Mouse (Mus musculus): ENCODE data around the gene Efcab1. TPM values are rescaled to one million over a fixed set of nuclear protein-coding genes. Genes with fewer than 3 reads are reported as not detected.
"Not testable (repeated sequence)": the region's sequence is repeated elsewhere in the genome, so short reads cannot be mapped to it uniquely, and the experiment has no call there.

The Efcab1 gene
- not detected in 2 replicates for polyA plus RNA-seq (2012; ENCODE audit: insufficient read depth, insufficient read length, missing spikeins)

DNA sequence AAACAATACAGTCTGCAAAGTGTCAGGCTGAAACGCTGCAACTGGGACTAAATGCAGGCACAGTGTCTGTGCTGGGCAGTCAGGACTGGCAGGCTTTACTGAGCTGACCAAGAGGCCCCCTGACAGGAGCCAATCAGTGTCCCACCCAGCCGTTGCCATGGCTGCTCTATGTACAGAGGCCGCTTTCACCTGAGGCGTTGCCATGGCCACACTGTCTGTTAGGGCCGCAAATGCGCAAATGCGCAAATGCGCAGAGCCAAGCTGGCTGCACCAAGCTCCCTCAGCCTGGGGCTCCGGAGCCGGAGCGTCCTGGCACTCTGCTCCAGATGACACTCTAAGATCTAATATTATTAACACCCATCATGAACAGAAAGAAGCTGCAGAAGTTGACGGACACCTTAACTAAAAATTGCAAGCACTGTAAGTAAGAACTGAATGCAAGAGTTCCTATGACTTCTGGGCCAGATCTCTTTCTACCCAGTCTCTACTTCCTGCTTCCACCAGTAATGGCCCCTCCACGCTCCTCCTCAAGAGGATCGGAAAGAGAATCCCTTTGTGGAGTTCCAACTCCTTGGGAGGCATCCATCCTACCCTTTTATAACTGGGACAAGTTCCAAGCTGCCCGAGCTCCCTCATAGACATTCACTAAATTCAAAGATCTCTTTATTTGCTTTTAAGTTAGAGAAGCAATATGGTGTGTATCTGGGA, at the start of gene Efcab1:
Efcab1 (plus strand) TSS at position 214 of the 708 bp plus-strand sequence.
- Histone ChIP-seq H3K27ac (replicated peaks; ENCODE audit: low read depth, low read length) (no peak within 1 kb of the TSS), H3K4me3 (ENCODE audit: insufficient read depth, low read depth, low read length) (no peak within 1 kb of the TSS), H3K4me1 (ENCODE audit: control insufficient read depth, insufficient read depth, insufficient read length, low read length) (no peaks in the 10 kb centered on the region)

DNA sequence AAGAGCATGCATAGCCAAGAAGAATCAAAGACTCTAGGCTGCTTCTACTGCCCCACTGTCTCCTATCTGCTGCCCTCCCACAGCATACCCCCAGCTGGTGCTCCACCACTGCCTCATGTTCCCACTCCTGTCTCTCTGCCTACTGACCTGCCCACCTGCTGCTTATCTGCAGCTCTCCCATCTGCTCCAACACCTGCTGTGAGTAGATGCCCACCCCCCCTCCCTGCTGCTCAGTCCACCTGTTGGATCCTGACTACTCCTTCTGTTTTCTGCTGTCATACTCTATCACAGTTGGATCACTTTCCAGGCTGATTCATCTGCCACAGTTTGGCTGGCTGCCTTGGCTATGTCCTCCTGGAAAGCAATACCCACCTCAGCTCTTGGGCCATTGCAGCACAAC, 47.0 kb upstream of the Efcab1 start:
- Histone ChIP-seq H3K27ac (replicated peaks; ENCODE audit: low read depth, low read length) (no peak overlapping the region), H3K4me1 (ENCODE audit: control insufficient read depth, insufficient read depth, insufficient read length, low read length) (no peaks in the 10 kb centered on the region)

DNA sequence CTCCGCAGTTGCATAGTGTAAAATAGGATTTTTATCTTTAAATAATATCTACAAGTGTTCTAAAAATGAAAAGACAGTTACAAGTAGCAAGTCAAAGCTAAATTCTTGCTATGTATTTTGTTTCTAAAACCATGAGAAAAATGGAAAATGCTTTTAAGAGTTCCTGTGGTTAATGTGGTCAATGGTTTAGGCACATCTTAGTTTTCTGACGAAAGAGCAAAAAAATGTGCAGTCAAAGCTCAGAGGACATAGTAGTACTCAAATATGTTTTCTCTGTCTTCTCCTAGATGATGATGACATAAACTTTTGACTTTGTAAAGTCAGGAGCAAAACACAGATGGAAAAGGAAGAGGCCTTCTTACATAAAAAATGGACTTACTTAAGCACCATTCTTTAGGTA, 21.5 kb upstream of the Efcab1 start:
- no peak overlapping the region for H3K27ac ChIP-seq (replicated peaks; ENCODE audit: low read depth, low read length)
- H3K4me1 ChIP-seq (ENCODE audit: control insufficient read depth, insufficient read depth, insufficient read length, low read length) = no peaks in the 10 kb centered on the region
- H3K4me3 ChIP-seq (ENCODE audit: insufficient read depth, low read depth, low read length) = no peak overlapping the region

More for the DNA sequence above, 47.0 kb upstream of the Efcab1 start:
- H3K4me3 ChIP-seq (ENCODE audit: insufficient read depth, low read depth, low read length) = no peak overlapping the region

DNA sequence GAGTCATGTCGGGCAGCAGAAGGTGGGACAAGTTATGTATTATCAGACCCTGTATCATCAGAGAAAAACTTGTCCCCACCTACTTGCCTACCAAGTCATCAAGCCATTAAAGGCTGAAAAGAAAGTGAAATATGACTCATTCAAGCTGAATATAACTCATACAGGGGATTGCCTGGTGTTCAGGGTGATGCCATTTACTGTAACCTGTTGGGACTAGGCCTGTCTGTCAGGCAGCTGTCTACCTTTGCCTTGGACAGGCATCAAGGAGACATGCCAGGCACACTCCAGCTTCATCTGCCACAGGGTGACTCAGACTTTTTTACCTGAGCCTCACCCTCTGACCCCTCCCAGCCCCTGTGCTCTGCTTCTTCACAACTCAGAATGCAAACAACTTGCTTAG, 21.0 kb upstream of the Efcab1 start:
- H3K4me3 ChIP-seq (ENCODE audit: insufficient read depth, low read depth, low read length) = no peak overlapping the region
- H3K4me1 ChIP-seq (ENCODE audit: control insufficient read depth, insufficient read depth, insufficient read length, low read length) = no peaks in the 10 kb centered on the region
- no peak overlapping the region for H3K27ac ChIP-seq (replicated peaks; ENCODE audit: low read depth, low read length)

DNA sequence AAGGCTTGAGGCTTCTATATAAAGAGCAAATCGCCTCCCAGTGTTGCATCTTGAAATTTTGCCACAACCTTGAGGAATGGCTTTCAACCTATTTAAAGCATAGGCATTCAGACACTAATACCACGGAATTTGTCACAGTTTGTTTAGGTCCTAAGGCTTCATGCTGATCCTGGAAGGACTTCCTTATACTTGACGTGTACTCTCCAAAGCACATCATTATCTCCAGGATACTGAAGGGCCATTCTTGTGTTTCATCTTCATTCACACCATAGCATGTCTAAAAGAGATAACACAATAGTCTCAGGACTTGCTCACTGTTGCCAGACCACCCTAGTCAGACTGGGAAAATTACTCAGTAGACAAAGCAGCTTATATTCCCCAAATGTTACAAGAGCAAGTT, 13.9 kb upstream of the Efcab1 start:
- H3K4me3 ChIP-seq (ENCODE audit: insufficient read depth, low read depth, low read length) = no peak overlapping the region
- no peaks in the 10 kb centered on the region for H3K4me1 ChIP-seq (ENCODE audit: control insufficient read depth, insufficient read depth, insufficient read length, low read length)
- no peak overlapping the region for H3K27ac ChIP-seq (replicated peaks; ENCODE audit: low read depth, low read length)

DNA sequence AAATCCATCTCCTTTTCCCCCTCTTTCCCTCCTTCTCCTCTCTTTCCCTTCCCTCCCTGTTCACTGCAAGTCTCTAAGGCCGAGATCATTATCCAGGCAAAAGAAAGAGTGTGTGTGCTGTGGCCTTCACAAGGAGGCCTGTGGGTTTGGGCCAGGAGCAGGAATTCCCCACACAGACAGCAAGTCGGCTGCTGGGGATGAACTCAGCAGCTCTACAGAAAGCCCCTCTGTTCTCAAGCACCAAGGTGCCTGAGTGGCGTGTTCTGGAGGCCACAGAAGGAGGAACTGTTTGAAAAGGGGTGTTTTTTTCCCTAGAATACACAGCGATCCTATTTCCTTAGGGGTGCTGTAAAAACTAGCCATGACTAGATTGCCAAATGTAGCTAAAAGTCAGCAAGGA, 12.5 kb upstream of the Efcab1 start:
- no peaks in the 10 kb centered on the region for H3K4me1 ChIP-seq (ENCODE audit: control insufficient read depth, insufficient read depth, insufficient read length, low read length)
- no peak overlapping the region for H3K4me3 ChIP-seq (ENCODE audit: insufficient read depth, low read depth, low read length)
- no peak overlapping the region for H3K27ac ChIP-seq (replicated peaks; ENCODE audit: low read depth, low read length)

DNA sequence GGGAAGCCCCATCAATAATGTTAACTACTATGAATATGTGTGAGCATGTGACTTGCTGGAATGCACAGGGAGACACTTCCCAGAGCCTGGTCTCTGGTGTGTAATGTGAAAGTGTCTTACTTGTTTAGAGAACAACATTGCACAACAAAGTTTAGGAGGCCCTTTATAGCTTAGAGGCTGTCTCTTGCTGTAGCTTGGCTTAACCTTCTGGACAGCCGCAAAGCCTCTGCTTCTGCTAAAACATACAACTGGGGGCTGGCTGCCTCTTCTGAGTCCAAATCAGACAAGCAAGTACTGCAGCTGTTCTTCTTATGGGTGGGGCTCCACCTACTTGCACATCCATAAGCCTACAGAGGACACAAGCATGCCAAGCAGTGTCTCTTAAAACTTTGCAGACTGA, 11.7 kb upstream of the Efcab1 start:
- H3K27ac ChIP-seq (replicated peaks; ENCODE audit: low read depth, low read length) = no peak overlapping the region
- H3K4me3 ChIP-seq (ENCODE audit: insufficient read depth, low read depth, low read length) = no peak overlapping the region
- no peaks in the 10 kb centered on the region for H3K4me1 ChIP-seq (ENCODE audit: control insufficient read depth, insufficient read depth, insufficient read length, low read length)

DNA sequence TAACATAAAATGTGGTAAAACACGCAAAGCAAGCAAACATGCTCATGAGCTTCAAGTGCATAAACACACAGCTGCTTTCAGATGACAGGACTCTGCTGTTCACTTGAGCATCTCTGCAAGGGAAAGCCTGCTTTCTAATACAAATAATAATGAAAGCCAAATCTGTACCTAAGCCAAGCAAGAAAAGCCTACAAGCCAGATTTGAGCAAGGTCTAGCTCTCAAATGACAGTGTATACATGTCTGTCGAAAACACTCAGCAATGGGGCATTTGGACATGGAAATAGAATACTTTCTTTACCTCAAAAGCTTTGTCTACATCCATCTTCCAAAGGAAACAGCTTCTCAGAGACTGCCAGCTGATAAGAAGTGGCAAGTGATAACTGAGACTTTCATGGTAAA, 10.9 kb upstream of the Efcab1 start:
- Histone ChIP-seq H3K27ac (replicated peaks; ENCODE audit: low read depth, low read length) (no peak overlapping the region), H3K4me1 (ENCODE audit: control insufficient read depth, insufficient read depth, insufficient read length, low read length) (no peaks in the 10 kb centered on the region), H3K4me3 (ENCODE audit: insufficient read depth, low read depth, low read length) (no peak overlapping the region)

DNA sequence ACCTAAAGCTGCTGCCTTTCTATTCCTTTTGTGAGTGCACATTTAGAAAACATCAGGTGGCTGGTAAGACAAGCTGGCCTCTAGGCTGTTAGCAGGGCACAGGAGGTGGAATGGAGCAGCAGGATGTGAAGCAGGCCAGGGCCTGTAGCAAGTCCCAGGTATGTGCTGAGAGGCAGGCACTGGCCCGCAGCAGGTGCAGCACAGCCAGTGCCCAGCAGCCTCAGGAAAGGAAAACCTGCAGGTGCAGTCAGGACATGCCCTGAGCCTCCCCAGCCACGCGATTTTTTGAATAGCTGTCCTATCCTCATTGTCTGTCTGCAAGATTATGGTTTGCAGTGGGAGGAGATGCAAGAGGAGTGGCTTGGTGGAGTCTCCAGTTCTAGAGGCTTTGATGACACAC, 24.3 kb downstream of the Efcab1 start:
- not testable (repeated sequence) for H3K27ac ChIP-seq (replicated peaks; ENCODE audit: low read depth, low read length); H3K4me3 ChIP-seq (ENCODE audit: insufficient read depth, low read depth, low read length); H3K4me1 ChIP-seq (ENCODE audit: control insufficient read depth, insufficient read depth, insufficient read length, low read length)

DNA sequence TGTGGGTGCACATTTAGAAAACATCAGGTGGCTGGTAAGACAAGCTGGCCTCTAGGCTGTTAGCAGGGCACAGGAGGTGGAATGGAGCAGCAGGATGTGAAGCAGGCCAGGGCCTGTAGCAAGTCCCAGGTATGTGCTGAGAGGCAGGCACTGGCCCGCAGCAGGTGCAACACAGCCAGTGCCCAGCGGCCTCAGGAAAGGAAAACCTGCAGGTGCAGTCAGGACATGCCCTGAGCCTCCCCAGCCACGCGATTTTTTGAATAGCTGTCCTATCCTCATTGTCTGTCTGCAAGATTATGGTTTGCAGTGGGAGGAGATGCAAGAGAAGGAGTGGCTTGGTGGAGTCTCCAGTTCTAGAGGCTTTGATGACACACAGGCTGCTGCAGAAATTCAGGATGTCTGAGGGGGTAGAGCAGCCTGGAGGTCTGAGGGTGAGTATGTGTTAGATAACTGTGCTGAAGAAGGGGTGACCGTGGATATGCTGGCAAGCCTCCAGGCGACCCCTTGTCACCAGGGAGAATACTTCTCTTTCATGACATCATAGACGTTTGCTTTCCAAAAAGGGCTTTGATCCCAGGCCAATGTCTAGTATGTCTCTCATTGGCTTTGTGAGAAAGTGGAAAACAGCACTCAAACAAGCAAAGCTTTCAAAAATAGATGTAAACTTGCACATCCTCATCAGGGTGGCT, 30.2 kb downstream of the Efcab1 start:
- not testable (repeated sequence) for H3K27ac ChIP-seq (replicated peaks; ENCODE audit: low read depth, low read length); H3K4me3 ChIP-seq (ENCODE audit: insufficient read depth, low read depth, low read length); H3K4me1 ChIP-seq (ENCODE audit: control insufficient read depth, insufficient read depth, insufficient read length, low read length)

DNA sequence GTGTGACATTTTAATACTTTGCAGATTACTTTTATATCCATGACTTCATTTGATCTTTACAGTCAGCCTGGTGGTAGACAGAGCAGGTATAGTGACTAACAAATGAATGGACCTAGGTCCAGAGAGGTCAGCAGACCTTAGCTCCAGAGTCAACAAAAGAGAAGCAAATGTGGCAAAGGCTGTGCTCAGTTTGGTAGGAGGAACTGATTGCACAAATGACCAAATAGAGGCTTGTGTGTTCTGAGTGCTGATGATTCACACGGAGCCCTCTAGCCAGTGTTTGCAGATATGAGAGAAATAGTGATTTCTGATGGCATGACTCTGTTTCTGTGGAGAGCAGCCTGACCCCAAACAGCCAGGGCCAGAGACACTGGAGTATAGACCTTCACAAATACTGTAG, 33.1 kb downstream of the Efcab1 start:
- no peak overlapping the region for H3K4me3 ChIP-seq (ENCODE audit: insufficient read depth, low read depth, low read length)
- 0 out of 2 replicates have a peak, but pooled peaks cover 3% of the 10 kb centered on the region for H3K4me1 ChIP-seq (ENCODE audit: control insufficient read depth, insufficient read depth, insufficient read length, low read length)
- no peak overlapping the region for H3K27ac ChIP-seq (replicated peaks; ENCODE audit: low read depth, low read length)

DNA sequence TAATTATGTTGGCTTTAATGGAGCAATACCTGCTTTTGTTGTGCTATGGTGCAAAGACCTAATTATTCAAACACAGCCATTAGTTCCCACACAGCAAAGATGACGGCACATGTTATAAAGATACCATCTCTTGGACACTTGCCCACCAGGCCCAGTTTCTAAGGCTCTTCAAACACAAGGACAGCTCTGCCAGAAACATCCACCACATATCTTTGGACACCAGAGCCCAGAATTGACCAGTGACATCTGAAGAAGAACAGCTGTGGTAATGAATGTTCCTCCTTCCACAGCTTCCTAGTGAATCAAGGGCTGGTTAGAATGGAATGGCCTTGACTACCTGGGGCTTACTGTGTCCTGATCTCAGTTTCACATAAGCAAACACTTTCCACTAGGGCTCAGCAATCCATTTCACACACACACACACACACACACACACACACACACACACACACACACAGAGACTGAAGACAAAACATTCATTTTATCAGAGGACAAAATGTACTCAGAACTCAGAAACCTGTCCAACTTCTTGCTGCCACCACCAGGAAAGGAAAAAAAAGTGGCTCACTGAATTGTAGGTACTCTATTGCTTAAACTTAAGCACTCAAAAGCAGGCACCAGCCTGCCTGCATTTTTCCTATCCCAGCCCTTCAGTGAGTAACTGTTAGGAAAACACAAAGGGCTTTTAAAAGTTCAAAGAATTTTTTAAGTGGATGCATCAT, 33.7 kb downstream of the Efcab1 start:
- Histone ChIP-seq H3K4me1 (ENCODE audit: control insufficient read depth, insufficient read depth, insufficient read length, low read length) (0 out of 2 replicates have a peak, but pooled peaks cover 3% of the 10 kb centered on the region), H3K27ac (replicated peaks; ENCODE audit: low read depth, low read length) (no peak overlapping the region), H3K4me3 (ENCODE audit: insufficient read depth, low read depth, low read length) (no peak overlapping the region)

DNA sequence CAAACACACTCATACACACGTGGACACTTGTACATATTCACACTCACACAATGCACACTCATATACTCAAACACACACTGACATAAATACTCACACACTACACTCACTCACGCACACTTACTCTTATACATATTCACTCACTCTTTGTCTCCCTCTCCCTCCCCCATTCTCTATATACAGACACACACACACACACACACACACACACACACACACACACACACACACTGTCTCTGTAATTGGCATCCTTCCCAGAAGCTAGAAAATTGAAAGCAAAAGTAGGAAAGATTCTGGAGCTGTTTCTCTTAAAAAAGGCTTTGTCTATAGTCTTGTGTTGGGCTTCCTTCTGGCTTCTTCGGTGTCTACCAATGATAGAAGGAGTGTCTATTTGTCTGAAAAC, 34.5 kb downstream of the Efcab1 start:
- no peak overlapping the region for H3K4me3 ChIP-seq (ENCODE audit: insufficient read depth, low read depth, low read length)
- 0 out of 2 replicates have a peak, but pooled peaks cover 3% of the 10 kb centered on the region for H3K4me1 ChIP-seq (ENCODE audit: control insufficient read depth, insufficient read depth, insufficient read length, low read length)
- H3K27ac ChIP-seq (replicated peaks; ENCODE audit: low read depth, low read length) = no peak overlapping the region

DNA sequence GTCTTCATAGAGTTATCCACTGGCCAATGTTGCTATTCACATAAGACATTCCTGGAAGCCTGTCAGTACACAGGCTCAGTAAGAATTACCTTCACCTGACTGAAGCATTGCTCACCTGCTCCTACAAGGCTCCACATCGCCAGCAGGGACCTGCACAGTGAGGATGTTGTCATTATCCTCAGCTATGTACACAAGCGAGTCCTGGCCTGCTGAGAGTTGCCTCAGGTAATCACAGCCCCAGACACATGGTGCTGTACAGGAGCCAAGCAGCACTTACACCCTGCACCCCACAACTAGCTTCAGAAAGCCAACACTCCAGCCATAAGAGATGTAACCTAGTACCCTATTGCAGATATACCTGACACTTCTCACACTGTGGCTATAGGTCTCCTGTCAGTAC, 37.1 kb downstream of the Efcab1 start:
- Histone ChIP-seq H3K4me1 (ENCODE audit: control insufficient read depth, insufficient read depth, insufficient read length, low read length) (0 out of 2 replicates have a peak, but pooled peaks cover 3% of the 10 kb centered on the region), H3K27ac (replicated peaks; ENCODE audit: low read depth, low read length) (no peak overlapping the region), H3K4me3 (ENCODE audit: insufficient read depth, low read depth, low read length) (no peak overlapping the region)

DNA sequence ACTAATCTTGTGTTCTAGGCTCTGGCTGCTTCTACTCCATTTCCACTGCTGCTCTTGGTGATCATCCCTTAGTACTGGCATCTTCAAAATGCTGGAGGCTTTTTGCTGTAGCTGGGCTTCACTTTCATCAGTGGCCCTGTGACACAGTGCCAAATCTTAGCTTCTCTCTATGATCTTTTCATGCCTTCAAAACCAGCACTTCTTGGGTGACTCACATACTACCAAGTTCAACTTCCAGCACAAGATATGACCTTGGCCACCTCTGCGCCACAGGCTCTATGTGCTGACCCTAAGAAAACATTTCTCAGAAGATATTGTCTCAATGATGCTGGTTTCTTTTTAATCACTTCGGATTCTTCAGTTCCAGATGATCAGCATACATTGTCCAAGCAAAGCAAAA, 41.2 kb downstream of the Efcab1 start:
- H3K4me3 ChIP-seq (ENCODE audit: insufficient read depth, low read depth, low read length); H3K4me1 ChIP-seq (ENCODE audit: control insufficient read depth, insufficient read depth, insufficient read length, low read length); H3K27ac ChIP-seq (replicated peaks; ENCODE audit: low read depth, low read length): not testable (repeated sequence)
